Mouse (Mus musculus): Measurements from ENCODE around the gene Cpa5.

- no peak for TF ChIP-seq CTCF (IDR thresholded peaks at IDR 0.05; ENCODE audit: insufficient read depth, low read length)
- no peak for TF ChIP-seq POLR2A (IDR thresholded peaks at IDR 0.05; ENCODE audit: borderline replicate concordance, extremely low read depth, low read depth, low read length)
Observed at GRCm38 (mm10) chr6:30580841-30581176, 30.0 kb upstream of the Cpa5 start.
